Mouse (Mus musculus) kidney, adult 2 months (tissue): ENCODE measurements around the gene Cmc2. TPM values are rescaled to one million over a fixed set of nuclear protein-coding genes. Genes with fewer than 3 reads are reported as not detected.

Experiments
- DNase-seq: peaks from one replicate; pipeline ENCODE4 v3.0.0; 2021
- H3K27ac ChIP-seq: fragments of 200-500 bp; 2 replicates; pipeline ENCODE4 v1.5.1; 2012; ENCODE audit warnings: low read depth, low read length, control low read depth, inconsistent platforms; ENCODE audit not compliant: insufficient read depth
- H3K27me3 ChIP-seq: fragments of 200-500 bp; replicated peaks from 2 replicates; pipeline ENCODE4 v1.6.1; 2012; ENCODE audit warnings: mild to moderate bottlenecking, moderate library complexity, low read length, inconsistent platforms; ENCODE audit not compliant: control insufficient read depth, insufficient read depth
- H3K36me3 ChIP-seq: fragments of 200-500 bp; 2 replicates; pipeline ENCODE4 v1.6.1; 2012; ENCODE audit warnings: mild to moderate bottlenecking, moderate library complexity, low read length, inconsistent platforms; ENCODE audit not compliant: control insufficient read depth, insufficient read depth
- H3K4me1 ChIP-seq: fragments of 200-500 bp; 2 replicates; pipeline ENCODE4 v1.6.1; 2011; ENCODE audit warnings: low read length; ENCODE audit not compliant: control insufficient read depth, insufficient read depth
- H3K4me3 ChIP-seq: fragments of 200-500 bp; 2 replicates; pipeline ENCODE4 v1.5.1; 2011; ENCODE audit warnings: mild to moderate bottlenecking, low read depth, low read length, control low read depth; ENCODE audit not compliant: insufficient read depth
- CTCF ChIP-seq: fragments of 200-500 bp; conservative IDR thresholded peaks from 2 replicates; pipeline ENCODE4 v1.5.1; 2011; ENCODE audit warnings: low read depth, mild to moderate bottlenecking, control low read depth, low read length, moderate library complexity, mixed read lengths; ENCODE audit not compliant: insufficient read depth, insufficient read length
- POLR2A ChIP-seq: fragments of 200-500 bp; IDR thresholded peaks from one replicate; pipeline ENCODE4 v1.6.1; 2011; ENCODE audit warnings: low read depth, low read length, control low read depth
- WGBS: fragments of 180-500 bp; shearing (Covaris S2); methylation state at CpG from one replicate; pipeline ENCODE4 v1.1.7; 2018; 5-methylcytosine and 5-hydroxymethylcytosine counted together
- polyA plus RNA-seq: library from polyadenylated mRNA; depleted of rRNA; stranded (reverse); fragments of >200 nt; gene quantifications from 2 replicates; pipeline ENCODE4 v1.2.3, GENCODE M21; 2012; rRNA removed

Gene Cmc2
- 13.0 and 17.7 TPM in 2 replicates for polyA plus RNA-seq

GRCm38 (mm10) chr8:116921337-116922059 lies at the start of gene Cmc2, which contains the start of gene Cenpn:
Gene Cmc2, minus strand, starts transcription at chr8:116921455.
Gene Cenpn, plus strand, starts transcription at chr8:116921730.
- Histone ChIP-seq H3K36me3 (no peaks in the 10 kb centered on the region), H3K4me1 (peaks cover 3% of the 10 kb centered on the region; the same call in 1 of the 2 replicates), H3K4me3 (peak within 1 kb of the TSS; percentile 84), H3K27me3 (no peaks in the 10 kb centered on the region), H3K27ac (peak within 1 kb of the TSS; percentile 93)
- under 1% methylated on average over 57 of the region's 57 CpGs for WGBS
- DNase-seq: peak; percentile 94
- TF ChIP-seq POLR2A (peak; percentile 83), CTCF (no peak)

GRCm38 (mm10) chr8:116969531-116969930 lies 48.3 kb upstream of the Cmc2 start:
- TF ChIP-seq CTCF (no peak), POLR2A (no peak)
- peak overlapping the region; percentile 65; the same call in 1 of the 2 replicates for H3K27ac ChIP-seq
- H3K4me1 ChIP-seq: 0 out of 2 replicates have a peak, but pooled peaks cover 3% of the 10 kb centered on the region
- H3K4me3 ChIP-seq: no peak overlapping the region
- H3K36me3 ChIP-seq: no peaks in the 10 kb centered on the region
- H3K27me3 ChIP-seq: no peaks in the 10 kb centered on the region
- WGBS: 62% methylated on average over 6 of the region's 6 CpGs
- peak; percentile 83 for DNase-seq

GRCm38 (mm10) chr8:116954415-116954814 lies 33.2 kb upstream of the Cmc2 start:
- H3K4me3 ChIP-seq: no peak overlapping the region
- H3K4me1 ChIP-seq: peaks cover 3% of the 10 kb centered on the region; the same call in 1 of the 2 replicates
- no peak for DNase-seq
- H3K27ac ChIP-seq: no peak overlapping the region
- 91% methylated on average over 9 of the region's 9 CpGs for WGBS
- no peak for TF ChIP-seq CTCF
- no peak for TF ChIP-seq POLR2A
- H3K27me3 ChIP-seq: no peaks in the 10 kb centered on the region
- H3K36me3 ChIP-seq: no peaks in the 10 kb centered on the region

GRCm38 (mm10) chr8:116952428-116952827 lies 31.2 kb upstream of the Cmc2 start:
- H3K27me3 ChIP-seq: no peaks in the 10 kb centered on the region
- 90% methylated on average over 8 of the region's 8 CpGs for WGBS
- H3K4me1 ChIP-seq: peaks cover 3% of the 10 kb centered on the region; the same call in 1 of the 2 replicates
- TF ChIP-seq CTCF (no peak), POLR2A (no peak)
- H3K36me3 ChIP-seq: no peaks in the 10 kb centered on the region
- H3K4me3 ChIP-seq: no peak overlapping the region
- H3K27ac ChIP-seq: no peak overlapping the region
- no peak for DNase-seq

- no peak for TF ChIP-seq CTCF
- TF ChIP-seq POLR2A: no peak
- H3K27ac ChIP-seq: no peak overlapping the region
- peak; percentile 48 for DNase-seq
- WGBS: 47% methylated on average over 2 of the region's 2 CpGs
- H3K36me3 ChIP-seq: no peaks in the 10 kb centered on the region
- no peaks in the 10 kb centered on the region for H3K27me3 ChIP-seq
- H3K4me3 ChIP-seq: no peak overlapping the region
- H3K4me1 ChIP-seq: peaks cover 3% of the 10 kb centered on the region; the same call in 1 of the 2 replicates
These were observed 30.5 kb upstream of the Cmc2 start for GRCm38 (mm10) chr8:116951778-116952177.

- H3K36me3 ChIP-seq: no peaks in the 10 kb centered on the region
- 21% methylated on average over 5 of the region's 5 CpGs for WGBS
- peak; percentile 59 for DNase-seq
- no peak overlapping the region for H3K27ac ChIP-seq
- H3K27me3 ChIP-seq: no peaks in the 10 kb centered on the region
- peaks cover 3% of the 10 kb centered on the region; the same call in 1 of the 2 replicates for H3K4me1 ChIP-seq
- TF ChIP-seq POLR2A (no peak), CTCF (no peak)
- H3K4me3 ChIP-seq: no peak overlapping the region
These were observed 30.1 kb upstream of the Cmc2 start for GRCm38 (mm10) chr8:116951369-116951768.

GRCm38 (mm10) chr8:116947589-116947988 lies 26.3 kb upstream of the Cmc2 start:
- H3K4me3 ChIP-seq: no peak overlapping the region
- 86% methylated on average over 7 of the region's 7 CpGs for WGBS
- TF ChIP-seq CTCF: no peak
- no peak for TF ChIP-seq POLR2A
- H3K36me3 ChIP-seq: no peaks in the 10 kb centered on the region
- no peak overlapping the region for H3K27ac ChIP-seq
- DNase-seq: no peak
- no peaks in the 10 kb centered on the region for H3K27me3 ChIP-seq
- H3K4me1 ChIP-seq: peaks cover 15% of the 10 kb centered on the region
